Mouse (Mus musculus): ENCODE results near the gene Slc27a1. TPM values are rescaled to one million over a fixed set of nuclear protein-coding genes. Genes with fewer than 3 reads are reported as not detected.

Slc27a1 gene
- total and polyA plus RNA-seq, 3 experiments = 0.46 to 1.3 TPM; not detected in 1

DNA sequence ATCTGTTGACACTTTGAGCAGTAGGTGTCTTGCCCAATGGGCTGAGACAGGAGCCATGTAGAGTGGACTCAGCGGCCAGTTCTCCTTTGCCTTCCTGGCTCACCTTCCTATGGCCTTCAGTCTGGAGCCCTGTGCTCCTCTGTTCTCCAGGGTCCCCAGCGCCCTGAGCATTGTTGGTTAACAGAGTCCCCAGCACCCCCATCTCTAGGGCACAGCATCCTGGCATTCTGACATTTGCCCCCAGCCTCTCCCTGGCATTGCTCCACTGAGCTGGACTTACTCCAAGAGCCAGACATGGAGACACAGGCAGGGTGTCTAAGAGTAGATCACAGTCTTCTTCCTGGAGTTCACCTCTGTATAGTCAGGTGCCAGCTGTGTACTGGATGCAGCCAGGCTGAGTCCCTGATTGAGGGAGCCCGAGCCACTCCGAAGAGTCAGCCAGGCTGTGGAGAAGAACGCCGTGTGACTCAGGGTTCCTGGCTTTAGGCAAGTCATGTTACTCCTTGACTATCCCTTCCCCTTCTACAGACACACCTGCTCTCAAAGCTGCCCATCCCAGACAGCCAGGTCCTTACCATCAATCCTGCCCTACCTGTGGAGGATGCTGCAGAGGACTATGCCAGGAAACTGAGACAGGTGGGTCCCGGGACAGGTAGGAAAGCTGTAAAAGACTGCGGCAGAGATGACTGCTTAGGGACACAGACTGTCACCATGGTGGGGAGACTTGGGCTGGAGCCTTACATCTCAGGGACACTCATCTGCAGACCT, 25.1 kb downstream of the Slc27a1 start:
- H3K27ac ChIP-seq (ENCODE audit: control insufficient read depth, low read depth, low read length) = no peak overlapping the region
- H3K79me2 ChIP-seq (ENCODE audit: control insufficient read depth, insufficient read depth, low read length, poor library complexity) = peaks cover 21% of the 10 kb centered on the region
- H3K9me3 ChIP-seq (replicated peaks; ENCODE audit: insufficient read depth, low read length) = no peaks in the 10 kb centered on the region
- DNase-seq (ENCODE audit: low read depth, low spot score) = no peak
- peak overlapping the region; percentile 89; the same call in 1 of the 2 replicates for H3K9ac ChIP-seq (ENCODE audit: control insufficient read depth, low read depth, low read length, poor library complexity, severe bottlenecking)
- H3K4me3 ChIP-seq (ENCODE audit: control insufficient read depth in 1 of 2, insufficient read depth in 1 of 2, low read depth in 2 of 2, low read length in 2 of 2) = peak overlapping the region in 1 of 2 experiments; percentile 79; a peak in 2 of 4 replicates
- H3K36me3 ChIP-seq (ENCODE audit: control insufficient read depth in 1 of 2, insufficient read depth in 2 of 2, low read length in 2 of 2) = peaks cover 0 to 12% of the 10 kb centered on the region in 2 experiments; a peak in 3 of 4 replicates
- peaks cover 9 to 28% of the 10 kb centered on the region in 2 experiments for H3K4me1 ChIP-seq (ENCODE audit: control insufficient read depth in 1 of 2, insufficient read depth in 2 of 2, low read length in 2 of 2)
- TF ChIP-seq MXI1 (IDR thresholded peaks at IDR 0.05; ENCODE audit: low read depth, low read length) (no peak), ETS1 (IDR thresholded peaks at IDR 0.05; ENCODE audit: low read depth, low read length) (no peak)
- no peaks in the 10 kb centered on the region for H3K27me3 ChIP-seq (ENCODE audit: control insufficient read depth in 1 of 2, insufficient read depth in 2 of 2, low read length in 2 of 2)

- Histone ChIP-seq H3K36me3 (ENCODE audit: control insufficient read depth in 1 of 2, insufficient read depth in 2 of 2, low read length in 2 of 2) (peaks cover 0 to 12% of the 10 kb centered on the region in 2 experiments; a peak in 3 of 4 replicates), H3K9me3 (replicated peaks; ENCODE audit: insufficient read depth, low read length) (no peaks in the 10 kb centered on the region), H3K79me2 (ENCODE audit: control insufficient read depth, insufficient read depth, low read length, poor library complexity) (peaks cover 21% of the 10 kb centered on the region), H3K4me3 (ENCODE audit: control insufficient read depth in 1 of 2, insufficient read depth in 1 of 2, low read depth in 2 of 2, low read length in 2 of 2) (no peak overlapping the region), H3K9ac (ENCODE audit: control insufficient read depth, low read depth, low read length, poor library complexity, severe bottlenecking) (no peak overlapping the region), H3K4me1 (ENCODE audit: control insufficient read depth in 1 of 2, insufficient read depth in 2 of 2, low read length in 2 of 2) (peaks cover 9 to 28% of the 10 kb centered on the region in 2 experiments), H3K27me3 (ENCODE audit: control insufficient read depth in 1 of 2, insufficient read depth in 2 of 2, low read length in 2 of 2) (no peaks in the 10 kb centered on the region), H3K27ac (ENCODE audit: control insufficient read depth, low read depth, low read length) (no peak overlapping the region)
- TF ChIP-seq BHLHE40 (IDR thresholded peaks at IDR 0.05; ENCODE audit: borderline replicate concordance, low read depth, low read length) (no peak), ZNF384 (IDR thresholded peaks at IDR 0.05; ENCODE audit: low read depth, low read length) (peak; percentile 57; the same call in 1 of the 2 replicates), POLR2AphosphoS2 (IDR thresholded peaks at IDR 0.05; ENCODE audit: low read length) (no peak), SIN3A (IDR thresholded peaks at IDR 0.05; ENCODE audit: low read length) (no peak), MAFK (IDR thresholded peaks at IDR 0.05; ENCODE audit: borderline replicate concordance, low read depth, low read length) (0 out of 2 replicates have a peak, but pooled peaks have one; percentile 43), SMC3 (IDR thresholded peaks at IDR 0.05; ENCODE audit: low read depth, low read length) (no peak)
- no peak for DNase-seq (ENCODE audit: low read depth, low spot score)
These were observed 25.6 kb downstream of the Slc27a1 start for GRCm38 (mm10) chr8:71594324-71594722.

DNA sequence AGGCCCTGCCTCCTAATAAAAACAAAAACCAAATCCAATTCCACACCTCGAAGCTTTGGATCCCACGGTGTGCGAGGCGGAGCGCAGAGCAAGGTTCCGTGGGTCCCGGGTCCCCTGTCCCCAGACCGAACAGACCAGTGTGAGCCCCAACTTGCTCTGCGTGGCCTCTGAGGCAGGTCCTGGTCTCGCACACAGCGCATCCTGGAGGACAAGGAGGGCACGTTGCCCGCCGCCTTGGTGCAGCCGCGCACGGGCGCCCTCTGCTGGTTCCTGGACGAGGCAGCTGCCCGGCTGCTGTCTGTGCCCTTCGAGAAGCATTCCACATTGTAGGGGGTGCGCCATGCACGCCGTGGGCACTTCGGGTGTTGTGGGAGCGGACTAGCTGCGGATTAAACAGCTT, 27.2 kb downstream of the Slc27a1 start:
- Histone ChIP-seq H3K9ac (ENCODE audit: control insufficient read depth, low read depth, low read length, poor library complexity, severe bottlenecking) (no peak overlapping the region), H3K9me3 (replicated peaks; ENCODE audit: insufficient read depth, low read length) (no peaks in the 10 kb centered on the region), H3K36me3 (ENCODE audit: control insufficient read depth in 1 of 2, insufficient read depth in 2 of 2, low read length in 2 of 2) (peaks cover 0 to 12% of the 10 kb centered on the region in 2 experiments; a peak in 3 of 4 replicates), H3K79me2 (ENCODE audit: control insufficient read depth, insufficient read depth, low read length, poor library complexity) (peaks cover 21% of the 10 kb centered on the region), H3K27me3 (ENCODE audit: control insufficient read depth in 1 of 2, insufficient read depth in 2 of 2, low read length in 2 of 2) (no peaks in the 10 kb centered on the region), H3K4me3 (ENCODE audit: control insufficient read depth in 1 of 2, insufficient read depth in 1 of 2, low read depth in 2 of 2, low read length in 2 of 2) (no peak overlapping the region), H3K4me1 (ENCODE audit: control insufficient read depth in 1 of 2, insufficient read depth in 2 of 2, low read length in 2 of 2) (peaks cover 9 to 27% of the 10 kb centered on the region in 2 experiments), H3K27ac (ENCODE audit: control insufficient read depth, low read depth, low read length) (no peak overlapping the region)
- TF ChIP-seq SIN3A (IDR thresholded peaks at IDR 0.05; ENCODE audit: low read length) (0 out of 2 replicates have a peak, but pooled peaks have one; percentile 24), ZC3H11A (IDR thresholded peaks at IDR 0.05; ENCODE audit: low read depth, low read length) (peak; percentile 40; the same call in 1 of the 2 replicates), HCFC1 (IDR thresholded peaks at IDR 0.05; ENCODE audit: low read depth, low read length) (peak; percentile 48; the same call in 1 of the 2 replicates), SMC3 (IDR thresholded peaks at IDR 0.05; ENCODE audit: low read depth, low read length) (peak; percentile 75), BHLHE40 (IDR thresholded peaks at IDR 0.05; ENCODE audit: borderline replicate concordance, low read depth, low read length) (no peak), GATA1 (IDR thresholded peaks at IDR 0.05; ENCODE audit: low read depth, low read length) (no peak), RAD21 (IDR thresholded peaks at IDR 0.05; ENCODE audit: low read depth, low read length) (peak; percentile 30), CTCF (IDR thresholded peaks at IDR 0.05 in 2 of 3, conservative IDR thresholded peaks at IDR 0.05 in 1 of 3; ENCODE audit: control insufficient read depth in 1 of 3, insufficient read depth in 1 of 3, low read depth in 2 of 3, low read length in 3 of 3, poor library complexity in 1 of 3, severe bottlenecking in 1 of 3) (peak; percentile 79 to 99 (median 99)), TCF12 (IDR thresholded peaks at IDR 0.05; ENCODE audit: low read depth, low read length) (no peak), POLR2AphosphoS2 (IDR thresholded peaks at IDR 0.05; ENCODE audit: low read length) (no peak), ELF1 (IDR thresholded peaks at IDR 0.05; ENCODE audit: low read depth, low read length) (no peak)
- peak; percentile 85 for DNase-seq (ENCODE audit: low read depth, low spot score)

Measured in MEL (cell line).